Mouse (Mus musculus): ENCODE results near the gene Rbm20.

Rbm20 gene

DNA sequence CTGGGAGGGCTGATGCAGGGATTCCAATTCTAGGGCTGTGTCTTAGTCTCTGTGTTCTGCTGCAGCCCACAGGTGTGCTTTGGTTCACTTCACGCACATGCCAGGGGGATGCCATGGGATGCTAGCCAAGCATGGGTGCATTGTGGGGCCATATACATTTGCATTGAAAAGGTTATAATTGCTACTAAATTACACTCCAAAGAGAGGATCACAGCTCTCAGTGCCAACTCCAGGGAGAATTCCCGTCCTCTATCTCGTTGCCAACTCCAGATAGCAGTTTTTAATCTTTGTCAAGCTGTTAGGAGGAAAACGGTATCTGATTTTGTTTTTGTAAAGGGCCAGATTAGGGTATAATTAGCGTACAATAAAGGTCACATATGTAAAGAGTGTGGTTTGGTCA lies 178.7 kb downstream of the Rbm20 start:
- DNase-seq, result no peak

DNA sequence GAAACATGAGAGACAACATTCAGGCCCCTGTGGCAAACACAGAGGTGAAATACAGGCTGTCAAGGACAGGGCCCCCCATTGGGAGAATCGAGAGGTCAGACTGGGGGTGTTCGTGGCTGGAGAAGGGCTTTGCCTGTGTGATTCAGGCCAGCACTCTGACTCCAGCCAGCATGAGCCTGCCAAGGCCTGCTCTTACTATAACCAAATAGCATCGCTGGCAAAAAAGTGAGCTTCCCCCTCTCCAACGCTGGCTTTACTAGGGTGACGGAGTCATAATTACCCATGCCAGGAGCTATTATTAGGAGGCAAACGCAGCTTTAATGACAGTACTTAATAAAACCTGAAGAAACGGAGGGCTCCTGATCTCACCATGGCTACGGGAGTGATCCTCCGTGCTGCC lies 179.7 kb downstream of the Rbm20 start:
- no peak for DNase-seq

DNA sequence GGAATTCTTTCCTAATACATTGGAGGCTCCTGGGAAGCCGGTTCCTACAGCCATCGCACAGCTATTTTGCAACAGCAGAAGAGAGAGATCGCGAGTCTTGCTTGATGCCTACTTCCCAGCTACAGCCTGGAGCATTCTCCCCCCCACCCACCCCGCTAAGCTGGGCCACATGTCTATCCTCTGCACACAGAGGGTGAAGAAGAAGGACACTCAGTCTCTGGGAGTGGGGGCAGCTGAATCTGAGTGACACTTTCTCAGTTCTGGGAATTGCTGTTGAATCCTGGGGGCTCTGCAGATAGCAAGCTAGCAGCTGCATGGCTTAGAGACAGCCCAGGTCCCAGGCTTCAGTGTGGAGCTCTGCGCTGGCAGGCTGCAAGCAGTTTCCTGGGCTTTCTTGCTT lies 180.9 kb downstream of the Rbm20 start:
- no peak for DNase-seq

DNA sequence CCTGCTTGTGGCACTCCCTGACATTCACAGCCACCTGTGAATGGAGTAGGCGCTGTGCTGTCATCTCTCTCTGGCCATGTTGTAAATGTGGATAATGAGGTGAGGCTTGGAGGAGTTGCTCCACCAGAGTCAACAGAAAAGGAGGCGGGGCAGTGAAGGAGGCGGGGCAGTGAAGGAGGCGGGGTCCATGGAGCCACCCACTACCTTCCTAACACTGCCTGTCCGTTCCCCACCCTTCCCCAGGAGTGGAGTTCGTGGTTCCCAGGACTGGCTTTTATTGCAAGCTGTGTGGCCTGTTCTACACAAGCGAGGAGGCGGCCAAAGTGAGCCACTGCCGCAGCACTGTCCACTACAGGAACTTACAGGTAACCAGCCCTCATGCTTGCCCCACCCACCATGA lies 182.0 kb downstream of the Rbm20 start:
- peak in 1 of 2 experiments; percentile 13 for DNase-seq

DNA sequence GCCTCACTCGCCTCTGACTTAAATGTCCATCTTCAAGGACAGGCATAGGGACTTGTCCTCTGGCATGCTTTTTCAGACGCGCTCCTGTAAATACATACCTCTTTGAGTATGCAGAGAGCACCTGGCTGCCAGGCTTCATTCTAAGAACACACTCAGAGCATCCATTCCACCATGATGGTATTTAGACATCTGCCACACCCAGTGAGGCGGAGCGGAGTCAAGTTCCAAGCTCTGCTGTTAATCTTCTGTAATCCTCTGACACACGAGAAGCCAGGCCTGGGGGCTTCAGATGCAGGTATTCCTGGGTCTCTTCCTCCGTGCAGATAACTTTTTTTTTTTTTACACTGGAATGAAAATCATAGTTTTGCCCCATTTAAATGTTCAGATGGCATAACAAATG lies 182.5 kb downstream of the Rbm20 start:
- no peak for DNase-seq

DNA sequence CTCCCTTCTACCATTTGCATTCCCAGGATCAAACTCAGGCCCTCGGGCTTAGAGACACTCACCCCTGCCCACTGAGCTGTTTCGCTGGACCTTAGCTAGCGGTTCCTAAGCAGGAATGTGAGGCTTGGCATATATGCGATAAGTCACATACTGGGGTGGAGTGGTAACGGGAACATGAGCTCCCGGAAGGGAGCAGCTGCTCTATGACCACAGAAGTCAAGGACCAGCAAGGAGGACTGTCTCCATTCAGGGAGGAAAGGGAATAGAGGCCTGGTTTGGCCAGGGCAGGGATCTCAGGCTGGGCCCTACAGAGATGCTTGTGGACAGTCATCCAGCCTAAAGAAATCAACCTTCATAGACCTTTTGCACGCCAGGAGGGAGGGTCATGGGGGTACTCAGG lies 184.2 kb downstream of the Rbm20 start:
- no peak for DNase-seq

DNA sequence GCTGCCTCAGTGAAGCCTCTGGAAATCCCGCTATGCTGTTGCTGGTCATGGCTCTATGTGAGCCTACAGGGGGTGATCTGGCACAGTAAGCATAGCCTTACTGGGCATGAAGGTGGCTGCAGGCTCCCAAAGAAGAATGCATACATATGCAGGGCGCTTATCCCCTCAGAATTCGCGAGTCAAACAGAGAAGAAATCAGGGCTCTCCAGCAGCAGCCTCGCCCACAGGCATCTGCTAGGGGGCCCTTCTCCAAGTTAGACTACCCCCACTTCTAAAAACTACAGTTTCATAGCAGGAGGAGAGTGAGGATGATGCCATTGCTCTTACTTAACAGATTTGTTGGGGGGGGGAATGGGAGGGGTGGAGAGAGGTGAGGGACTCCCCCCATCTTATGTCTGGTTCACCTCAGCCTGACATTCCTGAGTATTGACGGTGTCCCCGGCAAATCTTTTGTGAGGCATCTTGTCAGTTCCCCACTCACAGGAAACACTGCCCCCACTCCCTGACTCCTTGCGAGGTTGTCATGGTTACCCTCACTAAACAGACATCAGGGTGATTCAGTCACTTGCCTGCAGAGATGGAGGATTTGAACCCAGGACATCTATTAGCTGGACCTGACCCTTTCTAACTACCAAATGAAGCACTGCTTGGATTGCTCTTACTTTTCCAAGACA lies 185.6 kb downstream of the Rbm20 start:
- no peak for DNase-seq

DNA sequence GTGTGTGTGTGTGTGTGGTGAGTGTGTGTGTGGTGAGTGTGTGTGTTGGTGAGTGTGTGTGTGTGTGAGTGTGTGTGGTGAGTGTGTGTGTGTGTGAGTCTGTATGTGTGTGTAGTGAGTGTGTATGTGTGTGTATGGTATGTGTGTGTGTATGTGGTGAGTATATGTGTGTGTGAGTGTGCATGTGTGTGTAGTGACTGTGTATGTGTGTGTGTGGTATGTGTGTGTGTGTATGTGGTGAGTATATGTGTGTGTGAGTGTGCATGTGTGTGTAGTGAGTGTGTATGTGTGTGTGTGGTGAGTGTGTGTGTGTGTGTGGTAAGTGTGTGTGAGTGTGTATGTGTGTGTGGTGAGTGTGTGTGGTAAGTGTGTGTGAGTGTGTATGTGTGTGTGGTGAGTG lies 190.1 kb downstream of the Rbm20 start:
- DNase-seq, result no peak

DNA sequence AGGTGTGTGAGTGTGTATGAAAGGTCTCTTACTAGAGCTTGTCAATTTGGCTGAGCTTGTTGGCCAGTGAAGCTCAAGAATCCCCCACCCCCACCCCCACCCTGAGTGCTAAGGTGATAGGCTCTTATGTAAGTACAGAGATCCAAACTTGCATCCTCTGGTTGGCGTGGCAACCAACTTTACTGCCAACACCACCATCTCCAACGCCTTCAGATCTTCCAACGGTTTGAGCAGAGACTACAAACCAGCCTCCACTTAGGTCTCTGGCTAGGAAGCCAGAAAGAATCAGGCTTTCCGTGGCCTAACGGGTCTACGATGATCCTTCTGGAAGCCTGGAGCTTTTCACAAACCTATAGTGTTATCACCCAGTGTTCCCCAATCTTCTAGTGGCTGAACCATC lies 191.0 kb downstream of the Rbm20 start:
- no peak for DNase-seq

DNA sequence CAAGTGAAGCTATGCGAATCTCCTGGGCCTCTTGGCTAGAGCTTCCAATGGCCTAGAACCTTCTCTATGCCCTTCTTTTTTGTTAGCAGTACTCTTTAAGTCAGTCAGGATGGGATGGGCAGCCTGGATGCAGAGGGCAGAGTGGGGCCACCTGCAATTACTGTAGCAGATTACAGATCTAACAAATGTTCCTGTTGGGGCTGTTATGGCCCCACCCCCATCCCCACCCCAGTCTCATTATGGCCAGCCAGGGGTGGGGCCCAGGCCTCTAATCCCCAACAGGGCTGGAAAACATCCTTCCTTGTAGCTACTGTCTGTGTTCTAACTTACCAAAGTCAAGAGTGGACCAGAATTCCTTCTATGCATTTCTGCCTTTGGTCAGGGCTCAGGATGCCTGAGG lies 191.7 kb downstream of the Rbm20 start:
- DNase-seq, result no peak

DNA sequence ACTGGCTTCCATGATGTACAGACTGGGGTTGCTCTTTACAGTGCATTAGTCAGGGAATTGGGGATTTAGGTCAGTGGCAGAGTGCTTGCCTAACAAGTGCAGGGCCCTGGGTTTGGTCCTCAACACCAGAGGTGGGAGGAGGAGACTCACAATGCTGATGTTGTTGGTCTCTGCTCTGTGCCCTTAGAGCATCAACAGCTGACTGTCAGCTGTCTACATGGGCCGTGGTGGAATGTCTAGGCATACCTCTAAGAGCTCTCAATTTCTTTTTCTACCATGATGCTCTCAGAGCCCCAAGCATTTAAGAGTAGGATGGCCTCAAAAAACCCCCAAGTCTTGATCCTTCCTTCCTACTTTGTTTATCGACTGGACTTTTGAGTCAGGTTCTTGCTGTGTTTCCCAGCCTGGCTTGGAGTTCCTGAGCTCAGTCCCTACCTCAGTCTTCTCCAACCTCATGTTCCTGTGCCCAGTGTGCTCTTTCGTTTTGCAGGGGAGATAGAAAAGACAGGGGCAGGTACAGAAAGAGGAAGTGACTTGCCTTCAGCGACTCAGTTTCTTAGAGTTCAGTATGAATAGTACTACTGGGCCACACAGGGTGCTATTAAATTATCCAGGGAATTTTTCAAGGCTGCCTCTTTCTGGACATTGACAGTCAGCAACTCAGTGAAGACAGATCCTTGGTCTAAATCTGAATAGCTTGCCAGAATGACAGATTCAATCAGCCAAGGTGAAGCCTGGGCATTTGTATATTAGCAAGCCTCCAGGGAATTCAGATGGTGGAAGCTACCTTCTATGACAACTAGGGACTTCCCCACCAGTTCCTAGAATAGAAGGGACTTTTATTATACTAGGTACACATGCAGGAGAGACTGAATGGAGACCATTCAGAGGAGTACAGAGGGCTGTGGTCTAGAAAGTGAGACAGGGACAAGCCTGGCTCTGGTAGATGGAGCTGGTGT lies 192.6 kb downstream of the Rbm20 start:
- DNase-seq, result no peak

DNA sequence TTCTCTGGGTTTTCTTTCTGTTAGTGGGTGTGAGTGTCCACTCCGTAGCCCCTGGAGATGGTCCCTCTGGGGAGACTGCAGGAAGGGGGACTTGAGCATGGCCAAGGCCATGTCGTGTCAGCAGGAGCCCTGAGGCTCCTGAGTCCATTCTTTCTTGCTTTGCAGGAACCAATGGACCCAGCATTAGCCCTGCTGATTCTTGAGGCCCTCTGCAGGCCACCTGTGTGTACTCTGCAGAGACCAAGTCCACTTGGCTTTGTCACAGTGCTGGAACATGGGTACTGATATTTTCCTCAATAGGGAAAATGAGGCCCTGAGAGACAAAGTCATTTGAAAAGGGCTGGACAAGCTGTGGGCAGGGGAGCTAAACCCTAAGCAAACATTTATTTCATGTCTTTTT lies 193.5 kb downstream of the Rbm20 start:
- no peak for DNase-seq

DNA sequence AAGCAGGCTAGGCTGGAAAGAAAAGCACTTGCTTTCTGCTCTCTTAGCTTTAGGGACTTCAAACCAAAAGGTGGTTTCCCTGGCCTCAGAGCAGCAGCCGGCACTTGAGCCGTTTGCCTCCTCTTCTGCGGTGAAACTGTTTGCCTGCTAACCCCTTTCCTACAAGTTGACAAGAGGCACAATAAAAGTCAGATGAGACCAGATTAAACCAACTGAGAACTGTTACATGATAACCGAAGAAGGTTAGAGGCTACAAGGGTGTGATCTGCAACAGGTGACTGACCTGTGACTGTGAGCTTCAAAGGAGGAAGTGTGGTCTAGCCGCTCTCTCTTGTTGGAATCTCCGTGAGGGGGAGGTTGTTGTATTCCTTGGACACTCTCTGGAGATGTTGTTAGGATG lies 194.4 kb downstream of the Rbm20 start:
- no peak for DNase-seq

DNA sequence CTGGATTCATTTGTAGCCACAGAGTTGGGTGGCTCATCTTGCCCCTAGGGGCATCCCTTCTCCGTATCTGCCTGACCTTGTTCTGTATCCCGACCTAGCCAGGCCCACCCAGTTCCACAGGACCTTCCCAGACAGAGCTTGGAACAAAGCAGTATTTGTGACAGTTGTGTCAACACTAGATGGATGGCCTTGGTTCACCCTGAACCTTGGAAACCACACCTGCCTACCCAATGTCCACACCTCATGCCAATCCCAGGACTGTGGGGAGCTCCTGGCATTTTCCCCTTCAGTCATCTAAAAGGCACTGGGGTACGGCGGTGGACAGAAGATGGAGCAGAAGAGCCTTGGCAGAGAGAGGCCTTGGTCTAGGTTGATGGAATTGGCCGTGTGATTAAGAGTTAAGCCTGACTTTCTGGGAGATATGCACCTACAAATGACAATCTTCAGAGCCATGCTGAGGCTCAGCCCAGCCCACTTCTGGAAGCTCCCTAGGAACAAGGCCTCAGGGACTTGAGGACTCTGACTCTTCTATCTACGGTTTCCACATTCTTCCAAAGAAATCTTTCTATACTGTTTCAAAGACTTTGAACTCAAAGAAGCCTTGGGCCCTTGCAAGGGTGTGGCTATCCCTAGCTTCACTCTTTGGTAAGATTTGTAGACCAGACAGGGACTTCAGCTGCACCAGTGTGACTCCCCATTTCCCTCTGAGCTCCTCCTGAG lies 196.0 kb downstream of the Rbm20 start:
- DNase-seq, result no peak

DNA sequence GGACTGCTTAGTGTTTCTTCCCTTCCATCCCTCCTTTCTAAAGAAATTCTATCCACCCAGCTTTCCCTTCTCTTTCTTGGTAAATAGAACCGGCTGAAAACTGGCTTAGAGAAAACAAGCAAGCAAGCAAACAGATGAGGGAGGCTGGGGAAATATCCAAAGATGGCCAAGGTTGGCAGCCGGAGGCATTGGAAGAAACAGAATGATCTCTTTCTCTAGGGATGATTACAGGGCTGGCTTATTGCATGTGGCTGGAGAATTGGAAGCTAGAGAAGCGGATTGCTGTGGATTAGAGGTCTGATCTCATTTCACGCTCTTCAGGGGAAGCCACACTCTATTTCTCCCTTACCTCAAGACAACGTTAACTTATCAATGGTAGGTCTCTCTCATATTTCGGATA lies 198.1 kb downstream of the Rbm20 start:
- DNase-seq, result no peak

DNA sequence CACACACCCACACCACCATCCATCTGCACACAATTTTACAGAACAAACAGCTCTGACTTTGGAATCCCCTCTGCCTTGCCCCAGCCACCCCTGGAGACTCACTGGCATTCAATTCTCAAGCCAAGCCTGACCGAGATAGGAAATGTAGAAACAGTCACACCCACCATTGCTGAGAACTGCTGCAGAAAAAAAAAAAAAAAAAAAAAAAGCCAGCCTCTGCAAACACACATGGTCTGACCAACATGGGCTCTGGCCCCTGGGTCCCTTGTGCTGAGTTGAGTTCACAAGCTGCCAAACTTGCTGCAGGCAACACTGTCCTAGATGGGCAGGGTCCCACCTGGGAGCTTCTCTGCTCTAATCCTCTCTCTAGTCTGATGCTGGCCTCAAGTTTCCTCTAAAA lies 200.7 kb downstream of the Rbm20 start:
- DNase-seq, result no peak

DNA sequence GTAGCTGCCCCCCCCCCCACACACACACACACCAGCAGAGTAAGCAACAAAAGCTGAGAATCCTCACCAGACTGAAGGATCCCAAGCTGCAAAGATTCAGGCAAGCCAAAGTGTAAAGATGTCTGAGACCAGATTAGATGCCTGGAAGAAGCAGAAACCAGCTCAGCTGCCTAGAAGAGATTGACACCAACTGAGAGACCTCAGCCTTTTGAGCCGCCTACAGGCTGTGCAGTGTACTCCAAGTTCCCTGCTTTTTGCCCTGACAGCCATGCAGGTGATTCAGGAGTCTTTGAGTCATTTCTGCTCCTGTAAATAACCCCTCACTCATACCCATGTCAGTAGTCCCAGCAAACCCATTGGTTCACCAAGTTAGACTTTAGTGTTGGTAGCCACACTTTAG lies 203.4 kb downstream of the Rbm20 start:
- DNase-seq, result no peak

DNA sequence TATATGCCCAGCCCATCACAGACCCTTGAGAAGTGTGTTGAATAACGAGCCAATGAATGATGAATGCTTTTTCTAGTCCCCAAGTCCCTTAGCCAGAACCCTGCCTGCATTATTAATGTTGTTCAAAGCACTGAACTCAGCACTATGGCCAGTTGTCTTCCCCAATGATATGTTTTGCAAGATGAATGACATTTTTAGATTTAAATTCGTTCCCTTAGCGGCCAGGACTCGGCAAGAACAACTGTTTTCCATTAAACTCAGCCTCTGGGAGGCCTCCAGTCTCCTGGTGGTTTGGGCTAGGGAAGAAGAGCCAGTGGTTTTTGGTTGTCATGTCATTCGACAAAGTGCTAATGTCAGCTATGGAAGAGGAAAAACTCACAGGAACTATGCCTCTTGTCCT lies 204.7 kb downstream of the Rbm20 start:
- DNase-seq, result no peak

DNA sequence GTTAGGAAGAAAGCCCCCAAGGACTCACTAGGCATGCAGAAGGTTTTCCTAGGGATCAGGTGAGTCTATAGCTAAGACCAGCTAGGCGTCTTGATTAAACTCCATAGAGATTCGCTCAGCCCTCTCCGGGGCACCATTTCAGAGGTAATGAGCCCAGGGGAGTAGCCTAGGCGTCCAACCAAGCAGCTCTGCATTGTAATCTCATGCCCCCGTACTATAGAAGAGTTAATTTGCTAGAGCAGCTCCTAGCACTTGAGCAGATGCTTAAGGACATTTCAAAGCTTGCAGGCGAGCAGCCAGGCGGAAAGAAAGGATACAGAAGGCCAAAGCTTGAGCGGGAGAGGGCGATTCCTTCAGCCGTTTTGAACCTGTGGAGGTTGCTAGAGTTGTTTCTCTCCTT lies 208.3 kb downstream of the Rbm20 start:
- peak in 1 of 2 experiments; percentile 33 for DNase-seq

DNA sequence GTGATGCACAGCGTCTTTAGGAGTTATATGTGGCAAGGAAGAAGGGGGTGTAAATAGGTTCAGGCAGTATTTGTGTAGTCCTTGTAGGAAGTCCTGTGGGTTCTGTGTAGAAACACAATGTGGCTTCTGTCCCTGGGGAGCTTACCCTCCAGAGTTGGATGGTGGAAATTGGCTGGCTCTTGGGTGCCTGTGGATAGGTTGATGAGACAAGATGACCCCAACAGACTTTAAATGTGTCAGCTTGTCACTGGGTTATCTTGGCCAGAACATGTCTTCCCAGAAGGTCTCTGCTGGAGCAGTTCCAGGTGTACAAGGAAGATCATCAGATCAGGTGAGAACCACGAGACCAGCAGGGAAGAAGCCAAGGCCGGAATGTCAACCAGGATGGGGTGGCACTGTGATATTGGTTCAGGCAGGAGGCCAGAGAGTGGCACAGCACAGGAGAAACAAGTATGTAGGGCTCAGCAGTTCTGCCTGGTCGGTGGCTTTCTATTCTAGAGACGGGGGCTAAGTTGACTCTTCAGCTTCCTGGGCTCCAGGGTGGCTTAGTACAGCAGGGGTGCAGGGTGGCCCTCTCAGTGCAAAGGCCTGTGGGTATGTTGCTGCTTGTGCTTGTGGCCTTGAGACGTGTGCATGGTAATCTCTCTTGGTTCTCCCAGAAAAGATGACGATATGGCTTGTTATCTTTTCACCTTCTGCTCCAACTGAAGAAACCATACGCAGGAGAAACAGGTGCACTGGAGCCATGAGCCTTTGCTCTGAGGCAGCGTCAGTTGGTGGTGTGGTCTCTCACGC lies 209.7 kb downstream of the Rbm20 start:
- no peak for DNase-seq

DNA sequence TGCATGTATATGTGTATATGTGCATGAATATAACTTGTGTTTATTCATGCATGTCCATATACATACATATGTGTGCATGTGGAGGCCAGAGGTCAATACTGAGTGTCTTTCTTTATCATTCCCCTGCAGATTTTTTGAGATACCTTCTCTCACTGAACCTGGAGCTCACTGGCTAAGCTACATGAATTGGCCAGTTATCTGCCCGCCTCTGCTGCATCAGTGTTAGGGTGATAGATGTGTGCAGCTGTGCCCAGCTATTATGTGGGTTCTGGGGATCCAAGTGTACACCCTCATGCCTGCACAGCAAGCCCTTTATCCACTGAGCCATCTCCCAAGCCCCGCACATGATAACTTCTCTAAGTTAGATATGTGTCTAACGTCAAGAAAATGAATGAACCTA lies 210.7 kb downstream of the Rbm20 start:
- DNase-seq, result no peak

DNA sequence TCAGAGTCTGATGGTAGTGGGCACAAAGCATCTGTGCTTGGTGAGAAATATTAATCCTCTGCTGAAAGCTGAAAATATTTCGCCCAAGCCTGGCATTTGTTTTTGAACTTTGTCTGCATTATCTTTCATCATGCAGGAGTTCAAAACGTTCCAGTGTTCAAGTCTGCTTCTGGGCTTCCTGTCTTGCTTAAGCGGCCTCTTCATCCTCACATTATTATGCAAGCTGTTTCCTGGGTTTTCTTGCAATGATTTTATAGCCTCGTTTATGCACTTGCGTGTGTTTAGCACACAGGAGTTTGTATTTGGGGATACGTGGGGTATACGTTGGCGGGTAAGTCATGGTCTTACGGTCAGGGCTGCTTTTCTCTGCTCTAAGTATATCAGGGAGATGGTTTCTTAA lies 211.2 kb downstream of the Rbm20 start:
- DNase-seq, result no peak

DNA sequence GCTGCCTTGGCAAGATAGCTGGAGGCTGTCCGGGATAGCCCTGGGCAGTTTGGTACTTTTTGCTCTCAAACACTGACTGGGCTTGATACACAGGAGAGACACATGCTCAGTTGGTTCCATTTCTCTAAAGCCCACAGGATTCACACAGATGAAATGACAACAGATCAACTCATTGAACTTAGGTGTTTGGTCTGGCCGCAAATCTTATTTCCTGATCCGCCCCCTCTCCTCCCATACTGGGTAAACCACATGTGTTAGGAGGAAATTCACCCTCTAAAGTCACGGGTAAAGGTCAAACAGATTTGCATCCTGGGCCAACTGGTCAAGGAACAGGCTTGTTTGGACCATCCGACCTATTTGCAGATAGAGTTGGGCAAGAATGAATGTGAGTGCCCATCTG lies 212.4 kb downstream of the Rbm20 start:
- no peak for DNase-seq
